Mouse (Mus musculus) cortical plate, adult 2 months (tissue): ENCODE data around the gene Smad1.

Experiments used
- CTCF ChIP-seq: fragments of 200-500 bp; IDR thresholded peaks from 2 replicates; pipeline ENCODE4 v1.5.1; 2011; ENCODE audit warnings: mild to moderate bottlenecking, control low read depth, low read length; ENCODE audit not compliant: insufficient read depth; ENCODE audit errors: extremely low read depth
- POLR2A ChIP-seq: fragments of 200-500 bp; IDR thresholded peaks from 2 replicates; pipeline ENCODE4 v1.6.1; 2011; ENCODE audit warnings: mild to moderate bottlenecking, low read length, control low read depth; ENCODE audit not compliant: insufficient read depth; ENCODE audit errors: extremely low read depth

DNA sequence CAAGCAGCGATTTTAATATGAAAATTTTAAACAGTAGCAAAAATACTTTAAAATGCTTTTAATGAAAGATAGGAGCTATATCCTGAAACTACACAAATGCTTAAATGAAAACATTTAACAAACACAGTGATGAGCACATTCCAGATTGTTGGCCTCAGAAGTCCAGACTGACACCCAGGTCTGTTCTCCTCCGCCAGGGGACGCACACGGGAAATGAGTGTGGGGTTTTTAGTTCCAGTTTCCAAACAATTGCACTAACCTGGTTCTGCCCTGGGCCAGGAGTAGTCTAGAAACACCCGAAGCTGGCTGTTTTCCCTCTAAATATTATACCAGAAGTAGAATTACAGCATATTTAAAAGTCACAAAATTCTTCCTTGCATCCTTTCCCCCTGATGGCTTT, 99.6 kb downstream of the Smad1 start:
- TF ChIP-seq CTCF (no peak), POLR2A (no peak)
